Mouse (Mus musculus): ENCODE measurements around the gene Pacs1. TPM values are rescaled to one million over a fixed set of nuclear protein-coding genes. Genes with fewer than 3 reads are reported as not detected.
A peak's percentile ranks its signal among the peaks of the same experiment; 100 is the strongest.

Gene Pacs1
- polyA plus RNA-seq, 1 experiment from 2014 or later: 29.3 TPM

DNA sequence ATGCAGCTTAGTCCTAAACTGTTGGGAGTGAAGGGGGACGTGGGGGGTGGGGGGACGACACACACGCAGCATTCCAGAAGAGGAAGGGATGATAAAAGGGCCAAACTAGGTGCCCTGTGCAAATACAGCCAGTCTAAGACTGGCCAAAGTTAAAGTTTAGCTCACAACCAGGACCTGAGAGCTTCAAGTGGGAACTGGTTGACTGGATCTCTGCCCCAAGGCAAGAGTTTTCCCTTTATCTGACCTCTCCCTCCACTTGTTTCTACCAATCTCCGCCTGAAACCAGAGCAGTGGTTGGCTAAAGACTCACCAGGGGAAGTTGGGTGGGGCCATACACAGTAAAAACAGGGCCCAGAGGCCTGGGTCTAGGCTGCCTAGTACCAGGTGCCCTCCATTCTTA lies 164.2 kb downstream of the Pacs1 start:
- Histone ChIP-seq H3K9me3 (ENCODE audit: control insufficient read depth, low read length) (no peaks in the 10 kb centered on the region), H3K4me1 (ENCODE audit: control insufficient read depth, insufficient read depth, low read length) (peaks cover 6% of the 10 kb centered on the region; the same call in 1 of the 2 replicates), H3K27me3 (ENCODE audit: control insufficient read depth, insufficient read depth, low read length) (no peaks in the 10 kb centered on the region), H3K4me3 (ENCODE audit: low read depth, low read length) (no peak overlapping the region), H3K9ac (ENCODE audit: low read length) (no peak overlapping the region), H3K36me3 (ENCODE audit: control insufficient read depth, insufficient read depth, low read length) (peaks cover 20% of the 10 kb centered on the region; the same call in 1 of the 2 replicates), H3K4me2 (ENCODE audit: low read depth, severe bottlenecking) (no peak overlapping the region), H3K27ac (replicated peaks; ENCODE audit: low read depth, low read length) (no peak overlapping the region; the same call in 1 of the 2 replicates)
- no peak for DNase-seq (ENCODE audit: low spot score)
- ATAC-seq (ENCODE audit: insufficient number of reproducible peaks, low FRiP score, low TSS enrichment, low read depth): no peak
- 75% methylated on average over 4 of the region's 4 CpGs for WGBS

DNA sequence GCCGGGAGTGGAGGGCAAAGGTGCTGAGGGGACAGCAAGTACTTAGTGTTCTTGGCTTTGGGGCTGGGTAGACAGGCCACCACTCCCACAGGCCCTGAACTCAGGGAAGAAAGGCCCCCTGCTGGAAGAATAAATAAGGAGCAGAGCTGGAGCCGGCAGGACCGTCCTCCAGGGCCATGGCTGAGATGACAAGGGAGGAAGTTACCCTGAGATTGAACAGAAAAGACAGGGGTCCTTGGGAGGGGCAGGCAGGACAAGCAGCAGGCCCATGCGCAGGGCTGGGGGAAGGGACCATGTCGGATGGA lies 164.7 kb downstream of the Pacs1 start:
- Histone ChIP-seq H3K27ac (replicated peaks; ENCODE audit: low read depth, low read length) (no peak overlapping the region; the same call in 1 of the 2 replicates), H3K9ac (ENCODE audit: low read length) (no peak overlapping the region), H3K4me2 (ENCODE audit: low read depth, severe bottlenecking) (no peak overlapping the region), H3K4me1 (ENCODE audit: control insufficient read depth, insufficient read depth, low read length) (peaks cover 6% of the 10 kb centered on the region; the same call in 1 of the 2 replicates), H3K27me3 (ENCODE audit: control insufficient read depth, insufficient read depth, low read length) (no peaks in the 10 kb centered on the region), H3K36me3 (ENCODE audit: control insufficient read depth, insufficient read depth, low read length) (peaks cover 19% of the 10 kb centered on the region; the same call in 1 of the 2 replicates), H3K4me3 (ENCODE audit: low read depth, low read length) (no peak overlapping the region), H3K9me3 (ENCODE audit: control insufficient read depth, low read length) (no peaks in the 10 kb centered on the region)
- WGBS: 38% methylated on average over 5 of the region's 5 CpGs
- ATAC-seq (ENCODE audit: insufficient number of reproducible peaks, low FRiP score, low TSS enrichment, low read depth) (0 out of 2 replicates have a peak, but pooled peaks have one; percentile 1), DNase-seq (ENCODE audit: low spot score) (no peak)

DNA sequence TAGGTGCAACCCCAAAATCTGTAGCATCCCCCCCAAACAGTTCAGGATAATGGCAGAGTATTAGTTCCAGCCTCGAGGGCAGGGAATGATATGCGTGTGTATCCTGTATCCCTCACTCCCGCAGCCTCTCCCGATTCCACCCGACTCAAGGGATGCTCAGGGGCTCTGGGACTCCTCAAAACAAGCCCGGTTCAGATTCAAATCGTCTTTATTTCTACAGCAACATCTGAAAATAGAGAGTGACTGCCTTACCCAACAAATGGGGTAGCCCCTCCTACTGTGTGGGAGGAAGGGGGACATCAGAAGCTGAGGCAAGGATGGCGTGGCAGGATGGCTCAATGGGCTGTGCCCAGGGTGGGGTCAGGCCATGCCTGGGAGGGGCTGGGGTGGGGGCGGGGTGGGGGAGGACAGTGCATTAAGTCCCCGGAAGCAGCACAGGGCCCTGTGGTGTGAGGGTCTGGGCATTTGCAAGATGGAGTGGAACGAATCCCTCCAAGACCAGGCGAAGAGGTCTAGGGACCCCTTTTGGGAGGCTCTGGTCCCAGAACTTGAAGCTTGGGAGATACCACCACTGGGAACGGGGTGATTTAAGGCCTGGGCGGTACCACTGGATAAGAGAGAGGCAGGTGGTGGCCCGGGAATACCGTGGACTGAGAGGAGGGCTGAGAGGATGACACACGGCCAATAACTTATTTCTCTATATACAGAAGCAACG lies 165.2 kb downstream of the Pacs1 start:
- no peak overlapping the region for H3K4me3 ChIP-seq (ENCODE audit: low read depth, low read length)
- H3K4me2 ChIP-seq (ENCODE audit: low read depth, severe bottlenecking): no peak overlapping the region
- WGBS: 76% methylated on average over 18 of the region's 18 CpGs
- no peaks in the 10 kb centered on the region for H3K27me3 ChIP-seq (ENCODE audit: control insufficient read depth, insufficient read depth, low read length)
- peaks cover 6% of the 10 kb centered on the region; the same call in 1 of the 2 replicates for H3K4me1 ChIP-seq (ENCODE audit: control insufficient read depth, insufficient read depth, low read length)
- H3K9me3 ChIP-seq (ENCODE audit: control insufficient read depth, low read length): no peaks in the 10 kb centered on the region
- H3K27ac ChIP-seq (replicated peaks; ENCODE audit: low read depth, low read length): no peak overlapping the region
- no peak overlapping the region for H3K9ac ChIP-seq (ENCODE audit: low read length)
- ATAC-seq (ENCODE audit: insufficient number of reproducible peaks, low FRiP score, low TSS enrichment, low read depth) (peak; percentile 2; the same call in 1 of the 2 replicates), DNase-seq (ENCODE audit: low spot score) (no peak)
- peaks cover 19% of the 10 kb centered on the region; the same call in 1 of the 2 replicates for H3K36me3 ChIP-seq (ENCODE audit: control insufficient read depth, insufficient read depth, low read length)

DNA sequence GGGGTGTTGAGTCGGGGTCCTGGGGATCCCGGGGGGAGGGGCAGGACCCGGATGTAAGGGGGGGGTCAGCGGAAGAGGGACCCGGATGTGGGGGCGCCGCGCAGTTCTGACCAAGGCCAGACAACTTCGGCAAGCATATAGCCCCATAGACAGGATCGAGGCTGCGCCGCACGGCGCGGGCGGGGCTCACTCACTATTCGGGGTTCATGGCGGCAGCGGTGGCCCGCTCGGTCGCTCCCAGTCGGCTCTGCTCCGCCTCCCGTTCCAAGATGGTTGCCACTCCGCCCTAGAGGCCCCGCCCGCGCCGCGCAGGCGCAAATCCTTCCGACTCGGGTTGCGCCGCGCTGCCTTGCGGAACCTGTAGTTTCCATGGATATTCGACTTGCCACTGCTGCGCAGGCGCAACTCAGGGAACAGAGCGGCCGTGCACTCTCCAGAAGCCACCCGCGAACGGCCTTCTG lies 166.2 kb downstream of the Pacs1 start, which contains the start of gene Rab1b:
Gene Rab1b (minus strand): TSS at position 342 of the 461 bp plus-strand sequence.
- peaks cover 26% of the 10 kb centered on the region; the same call in 1 of the 2 replicates for H3K36me3 ChIP-seq (ENCODE audit: control insufficient read depth, insufficient read depth, low read length)
- peak within 1 kb of the TSS; percentile 84 for H3K27ac ChIP-seq (replicated peaks; ENCODE audit: low read depth, low read length)
- H3K4me2 ChIP-seq (ENCODE audit: low read depth, severe bottlenecking): peak within 1 kb of the TSS; percentile 89
- peak within 1 kb of the TSS; percentile 89 for H3K9ac ChIP-seq (ENCODE audit: low read length)
- peaks cover 6% of the 10 kb centered on the region; the same call in 1 of the 2 replicates for H3K4me1 ChIP-seq (ENCODE audit: control insufficient read depth, insufficient read depth, low read length)
- peak; percentile 98 for DNase-seq (ENCODE audit: low spot score)
- peak within 1 kb of the TSS; percentile 83 for H3K4me3 ChIP-seq (ENCODE audit: low read depth, low read length)
- WGBS: under 1% methylated on average over 46 of the region's 46 CpGs
- peak; percentile 93 for ATAC-seq (ENCODE audit: insufficient number of reproducible peaks, low FRiP score, low TSS enrichment, low read depth)
- no peaks in the 10 kb centered on the region for H3K9me3 ChIP-seq (ENCODE audit: control insufficient read depth, low read length)
- H3K27me3 ChIP-seq (ENCODE audit: control insufficient read depth, insufficient read depth, low read length): no peaks in the 10 kb centered on the region

DNA sequence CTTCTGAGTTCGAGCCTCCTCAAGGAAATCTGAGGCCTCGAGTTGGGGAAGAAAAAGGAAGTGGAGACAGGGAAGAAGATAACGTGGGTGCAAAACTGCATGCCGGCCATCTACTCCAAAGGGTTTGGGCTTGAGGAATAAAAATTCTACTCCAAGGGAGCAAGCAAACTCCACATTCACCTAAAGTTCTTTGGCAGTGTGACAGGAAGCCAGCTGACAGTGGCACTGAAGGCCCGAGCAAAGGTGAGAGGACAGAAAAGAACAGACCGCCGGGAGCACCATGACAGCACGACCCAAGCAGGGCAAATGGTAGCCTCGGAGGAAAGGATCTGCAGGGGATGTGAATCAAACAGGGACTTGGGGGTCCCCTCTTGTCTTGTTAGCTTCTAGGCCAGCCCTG lies 166.8 kb downstream of the Pacs1 start:
- Histone ChIP-seq H3K27me3 (ENCODE audit: control insufficient read depth, insufficient read depth, low read length) (no peaks in the 10 kb centered on the region), H3K4me1 (ENCODE audit: control insufficient read depth, insufficient read depth, low read length) (peaks cover 6% of the 10 kb centered on the region; the same call in 1 of the 2 replicates), H3K9me3 (ENCODE audit: control insufficient read depth, low read length) (no peaks in the 10 kb centered on the region), H3K36me3 (ENCODE audit: control insufficient read depth, insufficient read depth, low read length) (peaks cover 25% of the 10 kb centered on the region; the same call in 1 of the 2 replicates), H3K27ac (replicated peaks; ENCODE audit: low read depth, low read length) (peak overlapping the region; percentile 84), H3K4me2 (ENCODE audit: low read depth, severe bottlenecking) (peak overlapping the region; percentile 89), H3K9ac (ENCODE audit: low read length) (peak overlapping the region; percentile 89), H3K4me3 (ENCODE audit: low read depth, low read length) (peak overlapping the region; percentile 83)
- WGBS: 16% methylated on average over 9 of the region's 9 CpGs
- DNase-seq (ENCODE audit: low spot score) (no peak), ATAC-seq (ENCODE audit: insufficient number of reproducible peaks, low FRiP score, low TSS enrichment, low read depth) (no peak)

DNA sequence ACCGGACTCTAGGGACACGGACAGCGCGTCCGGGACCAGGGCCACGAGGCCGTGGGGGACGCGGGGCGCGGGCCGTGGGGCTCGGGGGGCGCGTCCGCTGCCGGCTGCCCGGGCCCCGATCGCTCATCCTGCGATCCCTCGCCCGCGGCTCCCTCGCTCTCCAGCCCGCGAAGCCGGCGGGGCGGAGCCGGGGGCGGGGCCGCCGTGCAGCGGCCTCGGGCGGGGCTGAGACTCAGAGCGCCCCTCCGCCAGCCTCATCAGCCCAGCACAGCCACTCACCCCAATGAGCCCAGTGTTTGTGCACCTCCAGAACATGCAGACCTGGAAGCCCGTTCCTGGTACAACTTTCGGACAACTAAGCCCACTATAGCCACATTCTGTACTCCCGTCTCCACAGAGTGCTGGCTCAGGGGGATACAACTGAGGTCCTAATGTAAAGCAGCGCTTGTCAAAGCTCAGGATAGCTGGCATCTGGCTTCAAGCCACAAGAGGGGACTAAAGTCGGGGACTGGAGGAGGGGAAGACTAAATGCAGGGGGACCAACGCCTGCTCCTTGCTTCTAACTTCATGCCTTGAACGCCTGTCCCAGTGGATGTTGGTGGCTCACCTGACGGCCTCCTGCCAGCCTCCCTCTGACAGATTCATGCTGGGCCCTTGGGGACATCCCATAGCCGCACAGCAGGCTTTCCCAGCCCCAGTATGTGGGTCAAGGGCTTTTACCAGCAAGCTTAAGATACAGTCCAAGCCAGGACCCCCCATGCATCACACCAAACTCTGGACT lies 174.4 kb downstream of the Pacs1 start, which contains the start of gene Cnih2:
Gene Cnih2 (minus strand): TSS at position 159 of the 781 bp plus-strand sequence.
- H3K36me3 ChIP-seq (ENCODE audit: control insufficient read depth, insufficient read depth, low read length): peaks cover 21% of the 10 kb centered on the region
- H3K27me3 ChIP-seq (ENCODE audit: control insufficient read depth, insufficient read depth, low read length): no peaks in the 10 kb centered on the region
- ATAC-seq (ENCODE audit: insufficient number of reproducible peaks, low FRiP score, low TSS enrichment, low read depth) (no peak; the same call in 1 of the 2 replicates), DNase-seq (ENCODE audit: low spot score) (peak; percentile 81)
- peak within 1 kb of the TSS; percentile 98 for H3K4me2 ChIP-seq (ENCODE audit: low read depth, severe bottlenecking)
- H3K9me3 ChIP-seq (ENCODE audit: control insufficient read depth, low read length): no peaks in the 10 kb centered on the region
- peak within 1 kb of the TSS; percentile 88 for H3K9ac ChIP-seq (ENCODE audit: low read length)
- 3% methylated on average over 46 of the region's 48 CpGs for WGBS
- H3K27ac ChIP-seq (replicated peaks; ENCODE audit: low read depth, low read length): peak within 1 kb of the TSS; percentile 30; the same call in 1 of the 2 replicates
- peaks cover 39% of the 10 kb centered on the region for H3K4me1 ChIP-seq (ENCODE audit: control insufficient read depth, insufficient read depth, low read length)
- H3K4me3 ChIP-seq (ENCODE audit: low read depth, low read length): peak within 1 kb of the TSS; percentile 69

DNA sequence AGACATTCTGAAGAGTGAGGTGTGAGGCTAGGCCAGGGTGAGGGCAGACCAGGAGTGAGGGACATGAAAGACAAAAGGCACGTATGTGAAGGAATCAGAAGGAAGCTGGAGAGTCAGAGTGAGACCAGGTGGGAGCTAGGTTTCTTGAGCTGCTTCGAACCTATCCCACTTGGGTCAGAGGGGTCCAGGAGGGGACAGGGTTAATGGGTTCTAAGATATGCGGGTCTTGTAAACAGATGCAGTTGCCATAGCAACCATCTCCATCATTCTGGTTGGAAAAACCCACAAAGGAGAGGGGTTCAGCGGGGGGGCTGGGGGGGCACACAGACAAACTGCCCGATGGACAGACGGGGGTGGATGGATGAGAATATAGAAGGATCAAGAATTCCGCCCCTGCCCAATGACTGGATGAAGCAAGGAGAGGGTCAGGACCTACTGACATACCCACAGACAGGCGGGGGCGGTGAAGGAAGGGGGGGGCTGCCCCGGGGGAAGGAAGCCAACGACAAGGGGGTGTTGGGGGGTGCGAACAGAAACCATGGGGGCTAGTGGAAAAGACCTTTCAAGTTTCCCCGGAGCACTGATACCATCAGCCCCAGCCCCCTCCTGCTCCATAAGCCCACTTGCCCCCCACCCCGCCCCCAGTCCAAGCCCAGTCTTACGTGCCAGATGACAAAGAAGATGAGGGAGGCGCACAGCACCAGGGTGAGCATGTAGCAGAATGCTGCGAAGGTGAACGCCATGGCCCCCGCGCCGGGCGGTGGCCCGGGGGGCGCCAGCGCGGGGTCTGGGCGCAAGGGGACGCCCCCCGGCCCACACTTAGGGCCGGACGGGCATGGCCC lies 175.2 kb downstream of the Pacs1 start:
- DNase-seq (ENCODE audit: low spot score) (peak; percentile 44), ATAC-seq (ENCODE audit: insufficient number of reproducible peaks, low FRiP score, low TSS enrichment, low read depth) (no peak; the same call in 1 of the 2 replicates)
- H3K9ac ChIP-seq (ENCODE audit: low read length): peak overlapping the region; percentile 88
- H3K4me2 ChIP-seq (ENCODE audit: low read depth, severe bottlenecking): peak overlapping the region; percentile 98
- H3K27ac ChIP-seq (replicated peaks; ENCODE audit: low read depth, low read length): peak overlapping the region; percentile 6; the same call in 1 of the 2 replicates
- peaks cover 21% of the 10 kb centered on the region for H3K36me3 ChIP-seq (ENCODE audit: control insufficient read depth, insufficient read depth, low read length)
- H3K9me3 ChIP-seq (ENCODE audit: control insufficient read depth, low read length): no peaks in the 10 kb centered on the region
- WGBS: 4% methylated on average over 30 of the region's 31 CpGs
- no peaks in the 10 kb centered on the region for H3K27me3 ChIP-seq (ENCODE audit: control insufficient read depth, insufficient read depth, low read length)
- H3K4me1 ChIP-seq (ENCODE audit: control insufficient read depth, insufficient read depth, low read length): peaks cover 39% of the 10 kb centered on the region
- peak overlapping the region; percentile 69 for H3K4me3 ChIP-seq (ENCODE audit: low read depth, low read length)
